ENCODE assay signal across 8 mouse cellular contexts in the genomic region with DNA sequence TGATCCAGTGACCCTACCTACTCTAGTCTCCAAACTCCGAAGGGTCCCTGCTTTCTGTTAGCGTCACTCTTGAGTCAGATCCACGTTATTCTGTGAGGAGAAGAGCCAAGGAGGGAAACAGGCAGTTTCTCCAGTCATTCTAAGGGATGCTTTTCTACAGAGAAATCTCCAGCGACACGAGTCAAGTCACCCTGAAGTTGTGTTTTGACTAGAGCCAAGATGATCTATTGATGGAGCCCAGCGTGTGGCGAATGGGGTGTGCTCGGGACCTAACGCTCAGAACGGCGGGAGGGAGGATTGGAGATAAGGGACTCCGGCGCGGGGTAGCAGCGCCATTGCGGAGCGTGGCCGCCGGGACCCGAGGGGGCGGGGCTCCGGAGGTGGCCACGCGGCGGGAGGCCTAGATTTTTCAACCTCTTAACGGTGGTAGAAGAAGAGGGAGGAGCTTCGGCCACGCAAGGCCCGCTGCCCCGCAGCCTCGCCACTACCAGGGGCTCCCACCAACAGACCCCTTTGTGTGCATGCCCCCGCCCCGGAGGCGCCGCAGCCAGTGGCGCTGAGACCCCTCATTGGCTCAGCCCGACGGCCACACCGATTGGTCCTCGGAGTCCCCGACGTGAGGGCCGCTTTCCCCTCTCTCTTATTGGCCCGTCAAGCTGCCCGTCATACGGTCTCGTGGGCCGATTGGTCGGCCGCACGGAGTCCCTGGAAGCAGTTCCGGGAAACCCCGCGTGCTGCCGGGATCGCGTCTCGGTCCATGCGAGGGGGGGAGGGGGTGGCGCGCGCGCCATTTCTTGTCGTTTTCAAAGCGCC. TPM values are rescaled to one million over a fixed set of nuclear protein-coding genes. Genes with fewer than 3 reads are reported as not detected.
A peak's percentile ranks its signal among the peaks of the same experiment; 100 is the strongest.
DNase-seq lines count a peak whose midpoint lies in the region; ATAC-seq lines count a peak whose summit lies in the region.

A gene (plus strand): TSS at position 714 of the 813 bp plus-strand sequence.

- H3K4me3 ChIP-seq in lung, embryonic 16.5 days (ENCODE audit: low read length): peak within 1 kb of the TSS; percentile 88

- H3K27me3 ChIP-seq in lung, embryonic 16.5 days (ENCODE audit: control insufficient read depth, insufficient read depth, low read depth, low read length): no peaks in the 10 kb centered on the region

- WGBS in lung, embryonic 16.5 days: under 1% methylated on average over 65 of the region's 65 CpGs

- peak within 1 kb of the TSS; percentile 98 for H3K9ac ChIP-seq in lung, embryonic 16.5 days (ENCODE audit: low read length)

- ATAC-seq in hematopoietic stem cell, adult 5-6 weeks (replicated peaks in 1 of 2; ENCODE audit: insufficient read depth in 1 of 2, low FRiP score in 2 of 2, low TSS enrichment in 1 of 2, low read depth in 1 of 2, poor library complexity in 2 of 2, severe bottlenecking in 2 of 2): peak; percentile 98 to 99
- ATAC-seq in lung, embryonic 16.5 days (ENCODE audit: low read depth): peak; percentile 99

- peak within 1 kb of the TSS; percentile 75 for H3K4me2 ChIP-seq in lung, embryonic 16.5 days (ENCODE audit: low read depth, low read length)

- H3K4me1 ChIP-seq in lung, embryonic 16.5 days (replicated peaks; ENCODE audit: control insufficient read depth, insufficient read depth, low read length): peaks cover 24% of the 10 kb centered on the region

- H3K9me3 ChIP-seq in lung, embryonic 16.5 days (ENCODE audit: control insufficient read depth, low read length): no peaks in the 10 kb centered on the region

- peak within 1 kb of the TSS; percentile 99 for H3K27ac ChIP-seq in lung, embryonic 16.5 days (ENCODE audit: low read length)

- H3K36me3 ChIP-seq in lung, embryonic 16.5 days (ENCODE audit: control insufficient read depth, insufficient read depth, low read length): no peaks in the 10 kb centered on the region

- DNase-seq in MEL-GATA-1-ER (ENCODE audit: extremely low read depth, low read depth): peak; percentile 97
- peak; percentile 99 for DNase-seq in cerebellum, adult 8-10 months
- peak; percentile 99 for DNase-seq in forelimb bud, embryonic 11.5 days (ENCODE audit: low read depth, low spot score)
- DNase-seq in layer of hippocampus, adult 9-10 months (ENCODE audit: low spot score): peak; percentile 93
- DNase-seq in ovary, postnatal 10 days (ENCODE audit: low spot score): peak; percentile 100
- DNase-seq in thymus, postnatal 10 days (ENCODE audit: low spot score in 2 of 2): peak; percentile 99 to 100

RNA-seq across cellular contexts. Expression of the gene that starts here (rescaled TPM):
- total RNA-seq in hematopoietic stem cell, adult 5-6 weeks (2017): 217 and 281 TPM in 2 replicates
- 146 and 158 TPM in 2 replicates for polyA plus RNA-seq in lung, embryonic 16.5 days (2015; fragmentation: Nextera tagmentation; extraction: Ambion mirVana)

Comparison
In these comparisons a context has a peak if more than half of its experiments do, and no peak if none do; other contexts are left out.
1. Peak in every context shown above with its lines: DNase-seq, ATAC-seq, H3K4me3 ChIP-seq and H3K27ac ChIP-seq.